Mouse (Mus musculus) spleen, adult 2 months (tissue): ENCODE measurements around the gene Ptprg. TPM values are rescaled to one million over a fixed set of nuclear protein-coding genes. Genes with fewer than 3 reads are reported as not detected.

Experiments used
- DNase-seq, 2 experiments: peaks; one replicate each; pipeline versions ENCODE4 v3.0.0 to v3.0.0-alpha.2; 2012 to 2021; ENCODE audit warnings: low spot score in 2 of 2, low read depth in 1 of 2
- H3K27ac ChIP-seq: fragments of 200-500 bp; 2 replicates; pipeline ENCODE4 v1.5.1; 2012; ENCODE audit warnings: low read length, inconsistent platforms; ENCODE audit not compliant: insufficient read depth
- H3K27me3 ChIP-seq: fragments of 200-500 bp; 2 replicates; pipeline ENCODE4 v1.6.1; 2012; ENCODE audit warnings: mild to moderate bottlenecking, moderate library complexity, low read length, inconsistent platforms; ENCODE audit not compliant: control insufficient read depth, insufficient read depth
- H3K36me3 ChIP-seq: fragments of 200-500 bp; 2 replicates; pipeline ENCODE4 v1.6.1; 2012; ENCODE audit warnings: mild to moderate bottlenecking, low read length, inconsistent platforms; ENCODE audit not compliant: control insufficient read depth, insufficient read depth
- H3K4me1 ChIP-seq: fragments of 200-500 bp; 2 replicates; pipeline ENCODE4 v1.6.1; 2011; ENCODE audit warnings: inconsistent platforms; ENCODE audit not compliant: control insufficient read depth, insufficient read depth, insufficient read length
- H3K4me3 ChIP-seq: fragments of 200-500 bp; 2 replicates; pipeline ENCODE4 v1.5.1; 2011; ENCODE audit warnings: mild to moderate bottlenecking, inconsistent platforms; ENCODE audit not compliant: insufficient read depth, insufficient read length; ENCODE audit errors: extremely low read depth
- CTCF ChIP-seq: fragments of 200-500 bp; IDR thresholded peaks from 2 replicates; pipeline ENCODE4 v1.5.1; 2011; ENCODE audit warnings: mild to moderate bottlenecking, inconsistent platforms; ENCODE audit not compliant: insufficient read depth, insufficient read length, insufficient replicate concordance; ENCODE audit errors: extremely low read depth
- POLR2A ChIP-seq: fragments of 200-500 bp; IDR thresholded peaks from 2 replicates; pipeline ENCODE4 v1.6.1; 2011; ENCODE audit warnings: low read depth, low read length, inconsistent platforms
- WGBS: fragments of 180-500 bp; shearing (Covaris S2); methylation state at CpG from one replicate; pipeline ENCODE4 v1.1.7; 2018; 5-methylcytosine and 5-hydroxymethylcytosine counted together
- polyA plus RNA-seq: library from polyadenylated mRNA; depleted of rRNA; stranded (reverse); fragments of >200 nt; gene quantifications from 2 replicates; pipeline ENCODE4 v1.2.3, GENCODE M21; 2012; rRNA removed

Gene Ptprg
- 4.9 and 7.3 TPM in 2 replicates for polyA plus RNA-seq

DNA sequence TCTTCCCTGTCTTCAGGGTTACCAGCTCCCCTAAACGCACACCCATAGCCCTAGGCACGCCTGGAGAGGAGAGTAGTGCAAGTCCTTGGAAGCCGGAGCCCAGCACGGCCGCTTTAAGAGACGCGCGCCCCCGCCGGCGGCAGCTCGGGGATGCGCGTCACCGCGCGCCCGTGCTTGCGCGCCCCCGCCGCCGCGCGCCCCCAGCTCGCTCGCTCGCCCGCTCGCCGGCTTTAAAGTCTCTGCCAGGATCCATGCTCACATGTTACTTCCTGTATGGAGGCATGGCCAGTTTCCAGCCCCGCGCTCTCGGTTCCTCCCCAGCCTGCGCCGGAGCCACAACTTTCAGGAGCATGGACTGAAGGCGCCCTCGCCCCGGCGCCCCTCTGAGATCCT, at the start of gene Ptprg:
TSS of gene Ptprg (plus strand) at position 260 of the 393 bp plus-strand sequence.
- TF ChIP-seq CTCF, result no peak
- TF ChIP-seq POLR2A, result no peak
- H3K27ac ChIP-seq, result peak within 1 kb of the TSS; percentile 70
- peaks cover 3% of the 10 kb centered on the region; the same call in 1 of the 2 replicates for H3K27me3 ChIP-seq
- DNase-seq, result no peak
- no peaks in the 10 kb centered on the region for H3K36me3 ChIP-seq
- peak within 1 kb of the TSS; percentile 41; the same call in 1 of the 2 replicates for H3K4me3 ChIP-seq
- no peaks in the 10 kb centered on the region; the same call in 1 of the 2 replicates for H3K4me1 ChIP-seq
- WGBS, result 4% methylated on average over 38 of the region's 40 CpGs

- WGBS, result 56% methylated on average over 7 of the region's 7 CpGs
- TF ChIP-seq CTCF, result no peak
- TF ChIP-seq POLR2A, result no peak
- H3K27me3 ChIP-seq, result no peaks in the 10 kb centered on the region
- DNase-seq, result no peak
- H3K36me3 ChIP-seq, result no peaks in the 10 kb centered on the region
- no peak overlapping the region for H3K27ac ChIP-seq
- H3K4me1 ChIP-seq, result no peaks in the 10 kb centered on the region
- no peak overlapping the region for H3K4me3 ChIP-seq
Measured at GRCm38 (mm10) chr14:11503803-11504365, 49.4 kb upstream of the Ptprg start.

DNA sequence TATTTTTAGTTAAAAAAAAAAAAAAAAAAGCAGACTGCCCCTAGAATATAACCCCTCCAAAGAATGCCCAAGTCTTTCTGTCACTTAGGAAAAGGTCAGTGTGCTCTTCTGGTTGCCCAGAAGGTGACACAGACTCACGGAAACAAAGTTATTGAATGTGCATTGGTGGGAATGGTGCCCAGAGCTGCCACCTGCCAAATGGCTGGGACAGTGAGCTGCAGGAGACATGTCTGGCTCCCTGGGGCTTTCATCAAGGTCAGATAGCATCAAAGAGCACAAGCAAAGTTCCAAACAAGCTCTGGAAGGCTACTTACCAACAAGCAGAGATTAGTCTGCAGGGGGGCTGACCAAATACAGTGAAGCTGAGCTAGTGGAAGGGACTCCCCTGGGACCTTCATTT, 43.2 kb upstream of the Ptprg start:
- no peak overlapping the region for H3K27ac ChIP-seq
- WGBS, result 76% methylated on average over 1 of the region's 1 CpGs
- no peak for TF ChIP-seq CTCF
- no peak for TF ChIP-seq POLR2A
- no peak overlapping the region for H3K4me3 ChIP-seq
- H3K27me3 ChIP-seq, result no peaks in the 10 kb centered on the region
- no peaks in the 10 kb centered on the region for H3K4me1 ChIP-seq
- no peaks in the 10 kb centered on the region for H3K36me3 ChIP-seq
- no peak for DNase-seq

- no peak overlapping the region for H3K4me3 ChIP-seq
- WGBS, result 88% methylated on average over 2 of the region's 2 CpGs
- no peak overlapping the region for H3K27ac ChIP-seq
- TF ChIP-seq CTCF, result no peak
- no peak for TF ChIP-seq POLR2A
- no peaks in the 10 kb centered on the region for H3K27me3 ChIP-seq
- no peaks in the 10 kb centered on the region for H3K36me3 ChIP-seq
- no peaks in the 10 kb centered on the region for H3K4me1 ChIP-seq
- no peak for DNase-seq
Measured at GRCm38 (mm10) chr14:11519171-11519570, 34.2 kb upstream of the Ptprg start.

GRCm38 (mm10) chr14:11523052-11523451, 30.3 kb upstream of the Ptprg start:
- DNase-seq, result no peak
- no peaks in the 10 kb centered on the region for H3K36me3 ChIP-seq
- no peaks in the 10 kb centered on the region for H3K4me1 ChIP-seq
- H3K27ac ChIP-seq, result no peak overlapping the region
- H3K4me3 ChIP-seq, result no peak overlapping the region
- WGBS, result 91% methylated on average over 3 of the region's 3 CpGs
- no peaks in the 10 kb centered on the region for H3K27me3 ChIP-seq
- TF ChIP-seq POLR2A, result no peak

GRCm38 (mm10) chr14:11529591-11529990, 23.7 kb upstream of the Ptprg start:
- no peak overlapping the region for H3K27ac ChIP-seq
- TF ChIP-seq CTCF (no peak), POLR2A (no peak)
- no peaks in the 10 kb centered on the region for H3K36me3 ChIP-seq
- DNase-seq, result no peak
- H3K4me1 ChIP-seq, result no peaks in the 10 kb centered on the region
- 92% methylated on average over 4 of the region's 4 CpGs for WGBS
- H3K4me3 ChIP-seq, result no peak overlapping the region
- no peaks in the 10 kb centered on the region for H3K27me3 ChIP-seq

DNA sequence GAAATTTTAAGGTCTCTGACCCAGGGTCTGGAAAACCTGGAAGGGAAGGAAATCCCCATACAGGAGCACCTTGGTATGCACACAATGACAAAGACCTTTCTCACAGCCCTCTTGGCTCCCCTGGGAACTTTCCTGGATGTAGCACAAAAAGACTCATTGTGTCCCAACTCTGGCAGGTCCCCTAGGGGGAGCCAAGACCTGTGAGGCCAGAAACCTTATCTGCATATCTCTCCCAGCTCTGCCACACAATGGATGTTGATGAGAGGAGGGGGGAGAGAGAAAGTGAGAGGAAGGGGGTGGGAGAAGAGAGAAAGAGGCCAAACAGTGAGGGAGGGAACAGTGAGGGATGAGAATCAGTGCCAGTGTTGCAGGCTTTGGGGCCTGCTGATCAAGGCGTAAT, 18.9 kb upstream of the Ptprg start:
- H3K27ac ChIP-seq, result no peak overlapping the region
- no peaks in the 10 kb centered on the region for H3K4me1 ChIP-seq
- H3K27me3 ChIP-seq, result no peaks in the 10 kb centered on the region
- no peaks in the 10 kb centered on the region for H3K36me3 ChIP-seq
- no peak for DNase-seq
- H3K4me3 ChIP-seq, result no peak overlapping the region
- 92% methylated on average over 1 of the region's 1 CpGs for WGBS
- TF ChIP-seq POLR2A (no peak), CTCF (no peak)
